Mouse (Mus musculus): Measurements from ENCODE around the gene Elavl3. TPM values are rescaled to one million over a fixed set of nuclear protein-coding genes. Genes with fewer than 3 reads are reported as not detected.

Elavl3 gene
- total RNA-seq, 1 experiment, result 2.6 TPM

DNA sequence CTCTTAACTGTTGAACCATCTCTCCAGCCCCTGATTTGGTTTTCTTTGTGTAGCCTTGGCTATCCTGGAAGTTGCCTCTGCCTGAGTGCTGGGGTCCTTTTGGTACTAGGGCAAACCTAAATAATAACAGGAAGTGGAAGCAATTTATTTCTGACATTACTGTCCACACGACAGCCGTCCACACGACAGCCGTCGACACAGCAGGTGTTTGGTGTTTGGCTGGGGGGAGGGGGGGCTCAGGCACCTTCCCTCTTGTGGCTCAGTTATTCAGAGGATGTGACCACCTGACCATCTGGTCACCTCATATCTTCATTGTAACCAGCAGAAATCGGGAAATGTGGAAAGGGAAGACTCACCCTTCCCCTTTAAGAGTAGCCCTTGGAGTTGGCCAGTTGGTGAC is 82.9 kb downstream of the Elavl3 start:
- no peaks in the 10 kb centered on the region for H3K9me3 ChIP-seq (ENCODE audit: control insufficient read depth, insufficient read depth, low read depth, low read length)
- H3K9ac ChIP-seq (ENCODE audit: insufficient read depth, low read depth, low read length, poor library complexity, severe bottlenecking), result no peak overlapping the region
- no peak overlapping the region for H3K4me3 ChIP-seq (ENCODE audit: insufficient read depth in 1 of 2, low read depth in 1 of 2, low read length in 2 of 2, poor library complexity in 1 of 2, severe bottlenecking in 1 of 2)
- in situ Hi-C loops (cut with MboI; ENCODE audit: low sequenced_read_pairs in 2 of 2, unreplicated experiment in 2 of 2), result no loop called here
- H3K27ac ChIP-seq (ENCODE audit: insufficient read depth, low read depth, low read length, poor library complexity, severe bottlenecking), result no peak overlapping the region
- TF ChIP-seq MAFK (IDR thresholded peaks at IDR 0.05; ENCODE audit: insufficient read depth, low read depth, low read length) (no peak), CHD2 (IDR thresholded peaks at IDR 0.05; ENCODE audit: low read depth, low read length) (no peak), HCFC1 (IDR thresholded peaks at IDR 0.05; ENCODE audit: borderline replicate concordance, insufficient read depth, low read length) (no peak)
- H3K4me1 ChIP-seq (ENCODE audit: control insufficient read depth in 2 of 2, insufficient read depth in 2 of 2, low read length in 2 of 2, poor library complexity in 1 of 2), result no peaks in the 10 kb centered on the region
- H3K36me3 ChIP-seq (ENCODE audit: control insufficient read depth, insufficient read depth, low read length, poor library complexity, severe bottlenecking), result no peaks in the 10 kb centered on the region
- DNase-seq (ENCODE audit: low read depth, low spot score), result no peak

Other genes starting within 250 kb of the Elavl3 start
- gene Angptl8, start 216.5 kb downstream of the Elavl3 start, total RNA-seq (2012; rRNA removed), result 0.48 TPM in 1 of 2 replicates, not detected in the other
- gene Dock6, start 199.4 kb downstream of the Elavl3 start, total RNA-seq (2012; rRNA removed), result 45.4 and 144 TPM in 2 replicates
- gene Rab3d, start 133.8 kb downstream of the Elavl3 start, total RNA-seq (2012; rRNA removed), result 4.4 and 9.5 TPM in 2 replicates
- gene Ccdc159, start 124.6 kb downstream of the Elavl3 start, total RNA-seq (2012; rRNA removed), result 1.8 and 1.9 TPM in 2 replicates
- gene Tmem205, start 124.5 kb downstream of the Elavl3 start, total RNA-seq (2012; rRNA removed), result 38.1 and 75.3 TPM in 2 replicates
- 2.0 and 2.6 TPM in 2 replicates for gene Plppr2, start 115.0 kb downstream of the Elavl3 start, total RNA-seq (2012; rRNA removed)
- gene Swsap1, start 96.3 kb downstream of the Elavl3 start, total RNA-seq (2012; rRNA removed), result 9.5 and 10.8 TPM in 2 replicates
- gene Epor, start 88.5 kb downstream of the Elavl3 start, total RNA-seq (2012; rRNA removed), result 1.7 and 3.9 TPM in 2 replicates
- gene Rgl3, start 62.6 kb downstream of the Elavl3 start, total RNA-seq (2012; rRNA removed), result 0.27 and 0.37 TPM in 2 replicates
- gene Ccdc151, start 49.4 kb downstream of the Elavl3 start, total RNA-seq (2012; rRNA removed), result 1.4 and 2.5 TPM in 2 replicates
- 234 and 379 TPM in 2 replicates for gene Prkcsh, start 49.2 kb downstream of the Elavl3 start, total RNA-seq (2012; rRNA removed)
- not detected in 2 replicates for gene Gm49318, start 19.2 kb upstream of the Elavl3 start, total RNA-seq (2012; rRNA removed)
- 10.9 and 14.3 TPM in 2 replicates for gene Zfp653, start 19.4 kb upstream of the Elavl3 start, total RNA-seq (2012; rRNA removed)
- gene Ecsit, start 33.4 kb upstream of the Elavl3 start, total RNA-seq (2012; rRNA removed), result 37.5 and 38.2 TPM in 2 replicates
- gene Cnn1, start 47.2 kb upstream of the Elavl3 start, total RNA-seq (2012; rRNA removed), result 14.0 and 25.6 TPM in 2 replicates
- 72.0 and 85.3 TPM in 2 replicates for gene Elof1, start 65.1 kb upstream of the Elavl3 start, total RNA-seq (2012; rRNA removed)
- gene Acp5, start 83.7 kb upstream of the Elavl3 start, total RNA-seq (2012; rRNA removed), result 14.6 and 17.3 TPM in 2 replicates
- gene Pigyl, start 104.8 kb upstream of the Elavl3 start, total RNA-seq (2012; rRNA removed), result 27.3 and 34.7 TPM in 2 replicates
- 0.22 TPM in 1 of 2 replicates, not detected in the other for gene Zfp872, start 136.1 kb upstream of the Elavl3 start, total RNA-seq (2012; rRNA removed)
- 90.7 and 129 TPM in 2 replicates for gene Zfp809, start 173.7 kb upstream of the Elavl3 start, total RNA-seq (2012; rRNA removed)
- 9.6 and 11.3 TPM in 2 replicates for gene Zfp599, start 207.9 kb upstream of the Elavl3 start, total RNA-seq (2012; rRNA removed)

Measured in ES-E14 (cell line).